Mouse (Mus musculus): Measurements from ENCODE around the gene Atxn2. TPM values are rescaled to one million over a fixed set of nuclear protein-coding genes. Genes with fewer than 3 reads are reported as not detected.

Atxn2 gene
- total and polyA plus RNA-seq, 3 experiments, result 7.7 to 58.4 (median 8.3) TPM

DNA sequence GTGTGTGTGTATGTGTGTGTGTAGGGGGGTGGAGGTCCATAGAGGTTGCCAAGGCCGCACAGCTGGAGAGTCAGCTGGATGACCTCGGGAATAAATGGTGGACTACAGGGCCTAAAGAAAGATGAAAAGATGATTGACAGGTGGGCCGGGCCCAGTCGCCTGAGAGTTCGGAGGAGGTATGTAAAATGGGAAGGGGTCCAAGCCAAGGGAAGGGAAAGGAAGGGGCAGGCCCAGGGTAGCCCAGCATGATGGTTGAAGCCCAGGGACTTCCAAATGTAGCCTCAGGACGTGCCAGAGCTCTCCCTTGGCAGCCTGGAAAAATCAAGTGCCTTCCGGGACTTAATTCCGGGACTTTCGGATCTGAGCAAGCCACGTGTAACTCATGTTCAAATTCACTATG is 143.6 kb downstream of the Atxn2 start:
- no peaks in the 10 kb centered on the region for H3K79me2 ChIP-seq (replicated peaks; ENCODE audit: control insufficient read depth, extremely low read depth, insufficient read depth, poor library complexity, severe bottlenecking)
- TF ChIP-seq NRF1 (IDR thresholded peaks at IDR 0.05; ENCODE audit: low read depth, low read length), result no peak
- TF ChIP-seq PAX5 (IDR thresholded peaks at IDR 0.05; ENCODE audit: low read length), result no peak
- no peak for TF ChIP-seq HCFC1 (IDR thresholded peaks at IDR 0.05; ENCODE audit: low read depth, low read length)
- no peak for TF ChIP-seq SMC3 (IDR thresholded peaks at IDR 0.05; ENCODE audit: low read depth, low read length)
- no peak for TF ChIP-seq ZNF384 (IDR thresholded peaks at IDR 0.05; ENCODE audit: low read depth, low read length)
- in situ Hi-C loops (cut with MboI; ENCODE audit: low pct_ligation_motif_present, low pct_unique_long_range_greater_than_20kb, low sequenced_read_pairs), result no loop called here
- no peak for DNase-seq (ENCODE audit: extremely low read depth)
- H3K27me3 ChIP-seq (replicated peaks), result peaks cover 23% of the 10 kb centered on the region
- no peak overlapping the region for H3K9ac ChIP-seq (ENCODE audit: insufficient read depth, low read depth)
- peaks cover 9% of the 10 kb centered on the region for H3K9me3 ChIP-seq (replicated peaks; ENCODE audit: low read length)
- no peak overlapping the region for H3K27ac ChIP-seq (ENCODE audit: insufficient read depth, low read depth)
- H3K4me3 ChIP-seq (replicated peaks in 1 of 3; ENCODE audit: low read depth in 2 of 3, low read length in 2 of 3, poor library complexity in 1 of 3), result no peak overlapping the region
- dilution Hi-C loops (cut with MboI; ENCODE audit: extremely low pct_ligation_motif_present, extremely low pct_unique_long_range_greater_than_20kb, low sequenced_read_pairs), result no loop called here
- no peak overlapping the region for H3K4me2 ChIP-seq (ENCODE audit: insufficient read depth, low read depth, poor library complexity, severe bottlenecking)
- peaks cover 9 to 23% of the 10 kb centered on the region in 2 experiments for H3K36me3 ChIP-seq (replicated peaks in 1 of 2; ENCODE audit: control insufficient read depth in 1 of 2, insufficient read depth in 1 of 2, low read length in 1 of 2)
- peaks cover 8 to 22% of the 10 kb centered on the region in 2 experiments for H3K4me1 ChIP-seq (ENCODE audit: control insufficient read depth in 1 of 2, insufficient read depth in 2 of 2)

DNA sequence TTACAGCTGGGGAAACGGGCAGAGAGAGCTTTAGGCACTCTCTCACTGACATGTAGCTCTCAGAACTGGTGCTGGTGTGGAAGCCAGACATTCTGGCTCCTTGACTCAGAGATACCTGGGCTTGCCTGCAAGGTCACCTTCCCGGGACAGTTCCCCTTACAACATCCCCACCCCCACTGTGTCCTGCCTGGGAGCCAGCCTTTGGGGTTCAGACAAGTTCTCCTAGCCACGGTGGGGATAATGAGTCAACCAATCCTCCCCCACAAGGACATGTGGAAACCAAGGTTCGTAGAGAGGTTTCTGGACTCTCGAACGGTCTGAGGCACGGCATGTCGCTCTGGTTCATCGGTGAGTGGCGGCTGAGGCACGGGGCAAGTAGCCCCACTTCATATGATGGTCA is 145.6 kb downstream of the Atxn2 start:
- Histone ChIP-seq H3K27ac (ENCODE audit: insufficient read depth, low read depth) (no peak overlapping the region), H3K79me2 (replicated peaks; ENCODE audit: control insufficient read depth, extremely low read depth, insufficient read depth, poor library complexity, severe bottlenecking) (no peaks in the 10 kb centered on the region), H3K9ac (ENCODE audit: insufficient read depth, low read depth) (no peak overlapping the region), H3K9me3 (replicated peaks; ENCODE audit: low read length) (peaks cover 9% of the 10 kb centered on the region), H3K4me1 (ENCODE audit: control insufficient read depth in 1 of 2, insufficient read depth in 2 of 2) (peaks cover 8 to 14% of the 10 kb centered on the region in 2 experiments), H3K4me2 (ENCODE audit: insufficient read depth, low read depth, poor library complexity, severe bottlenecking) (no peak overlapping the region), H3K4me3 (replicated peaks in 1 of 3; ENCODE audit: low read depth in 2 of 3, low read length in 2 of 3, poor library complexity in 1 of 3) (no peak overlapping the region), H3K36me3 (replicated peaks in 1 of 2; ENCODE audit: control insufficient read depth in 1 of 2, insufficient read depth in 1 of 2, low read length in 1 of 2) (peaks cover 9 to 21% of the 10 kb centered on the region in 2 experiments), H3K27me3 (replicated peaks) (peaks cover 36% of the 10 kb centered on the region)
- DNase-seq (ENCODE audit: extremely low read depth), result no peak
- in situ Hi-C loops (cut with MboI; ENCODE audit: low pct_ligation_motif_present, low pct_unique_long_range_greater_than_20kb, low sequenced_read_pairs) (no loop called here), dilution Hi-C loops (cut with MboI; ENCODE audit: extremely low pct_ligation_motif_present, extremely low pct_unique_long_range_greater_than_20kb, low sequenced_read_pairs) (no loop called here)
- TF ChIP-seq USF2 (conservative IDR thresholded peaks at IDR 0.05; ENCODE audit: low read depth, low read length), result no peak
- TF ChIP-seq EP300 (IDR thresholded peaks at IDR 0.05; ENCODE audit: low read length), result no peak
- no peak for TF ChIP-seq POLR2AphosphoS2 (IDR thresholded peaks at IDR 0.05; ENCODE audit: low read depth, low read length)
- TF ChIP-seq JUND (conservative IDR thresholded peaks at IDR 0.05; ENCODE audit: low read depth, low read length), result no peak
- no peak for TF ChIP-seq HCFC1 (IDR thresholded peaks at IDR 0.05; ENCODE audit: low read depth, low read length)
- TF ChIP-seq E2F4 (IDR thresholded peaks at IDR 0.05; ENCODE audit: insufficient replicate concordance, low read depth, low read length), result no peak
- no peak for TF ChIP-seq MAZ (IDR thresholded peaks at IDR 0.05; ENCODE audit: low read depth, low read length)
- no peak for TF ChIP-seq MXI1 (IDR thresholded peaks at IDR 0.05; ENCODE audit: low read depth, low read length)
- no peak for TF ChIP-seq SIN3A (IDR thresholded peaks at IDR 0.05; ENCODE audit: low read length)
- TF ChIP-seq CHD2 (IDR thresholded peaks at IDR 0.05; ENCODE audit: low read length), result no peak

DNA sequence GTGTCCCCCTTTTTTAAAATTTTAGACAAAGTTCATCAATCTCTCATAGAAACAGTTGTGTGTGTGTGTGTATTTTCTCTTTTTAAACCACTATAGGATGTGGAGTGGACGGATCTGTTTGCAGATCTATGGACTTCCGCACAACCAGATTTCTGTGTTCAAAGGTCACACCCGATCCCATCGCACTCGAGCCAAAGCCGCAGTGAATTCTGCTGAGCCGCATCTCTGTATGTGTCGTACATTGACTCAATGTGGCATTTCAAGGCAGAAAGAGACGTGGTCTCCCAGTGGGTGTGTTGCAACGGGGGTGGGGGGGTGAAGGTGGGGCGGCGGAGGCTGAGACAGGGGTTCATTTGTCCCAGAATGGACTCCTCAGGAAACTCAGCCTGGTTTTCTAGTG is 147.3 kb downstream of the Atxn2 start:
- Histone ChIP-seq H3K79me2 (replicated peaks; ENCODE audit: control insufficient read depth, extremely low read depth, insufficient read depth, poor library complexity, severe bottlenecking) (no peaks in the 10 kb centered on the region), H3K27ac (ENCODE audit: insufficient read depth, low read depth) (no peak overlapping the region), H3K27me3 (replicated peaks) (peaks cover 38% of the 10 kb centered on the region), H3K4me1 (ENCODE audit: control insufficient read depth in 1 of 2, insufficient read depth in 2 of 2) (peaks cover 8 to 10% of the 10 kb centered on the region in 2 experiments), H3K9me3 (replicated peaks; ENCODE audit: low read length) (peaks cover 9% of the 10 kb centered on the region), H3K9ac (ENCODE audit: insufficient read depth, low read depth) (no peak overlapping the region), H3K4me2 (ENCODE audit: insufficient read depth, low read depth, poor library complexity, severe bottlenecking) (no peak overlapping the region), H3K36me3 (replicated peaks in 1 of 2; ENCODE audit: control insufficient read depth in 1 of 2, insufficient read depth in 1 of 2, low read length in 1 of 2) (peaks cover 0 to 4% of the 10 kb centered on the region in 2 experiments), H3K4me3 (replicated peaks in 1 of 3; ENCODE audit: low read depth in 2 of 3, low read length in 2 of 3, poor library complexity in 1 of 3) (no peak overlapping the region)
- dilution Hi-C loops (cut with MboI; ENCODE audit: extremely low pct_ligation_motif_present, extremely low pct_unique_long_range_greater_than_20kb, low sequenced_read_pairs), result no loop called here
- in situ Hi-C loops (cut with MboI; ENCODE audit: low pct_ligation_motif_present, low pct_unique_long_range_greater_than_20kb, low sequenced_read_pairs), result no loop called here
- no peak for TF ChIP-seq ZKSCAN1 (IDR thresholded peaks at IDR 0.05; ENCODE audit: borderline replicate concordance, low read depth, low read length)
- no peak for TF ChIP-seq RAD21 (IDR thresholded peaks at IDR 0.05; ENCODE audit: low read depth, low read length)
- TF ChIP-seq TCF12 (IDR thresholded peaks at IDR 0.05; ENCODE audit: low read depth, low read length), result no peak
- TF ChIP-seq CTCF (conservative IDR thresholded peaks at IDR 0.05 in 1 of 2, IDR thresholded peaks at IDR 0.05 in 1 of 2; ENCODE audit: low read depth in 2 of 2, low read length in 2 of 2), result no peak
- TF ChIP-seq ETS1 (conservative IDR thresholded peaks at IDR 0.05; ENCODE audit: low read depth, low read length), result no peak
- no peak for TF ChIP-seq HCFC1 (IDR thresholded peaks at IDR 0.05; ENCODE audit: low read depth, low read length)
- TF ChIP-seq USF2 (conservative IDR thresholded peaks at IDR 0.05; ENCODE audit: low read depth, low read length), result no peak
- no peak for TF ChIP-seq MEF2A (IDR thresholded peaks at IDR 0.05; ENCODE audit: borderline replicate concordance, low read depth, low read length)
- no peak for TF ChIP-seq ZC3H11A (IDR thresholded peaks at IDR 0.05; ENCODE audit: low read depth, low read length)
- TF ChIP-seq SMC3 (IDR thresholded peaks at IDR 0.05; ENCODE audit: low read depth, low read length), result no peak
- no peak for TF ChIP-seq CHD1 (IDR thresholded peaks at IDR 0.05; ENCODE audit: low read depth, low read length)
- TF ChIP-seq POLR2AphosphoS2 (IDR thresholded peaks at IDR 0.05; ENCODE audit: low read depth, low read length), result no peak
- no peak for TF ChIP-seq TBP (conservative IDR thresholded peaks at IDR 0.05; ENCODE audit: low read depth, low read length)
- TF ChIP-seq SIN3A (IDR thresholded peaks at IDR 0.05; ENCODE audit: low read length), result no peak
- no peak for TF ChIP-seq USF1 (IDR thresholded peaks at IDR 0.05; ENCODE audit: low read depth, low read length)
- no peak for TF ChIP-seq MAFK (IDR thresholded peaks at IDR 0.05; ENCODE audit: insufficient replicate concordance, low read length)
- no peak for DNase-seq (ENCODE audit: extremely low read depth)

Data from CH12.LX (cell line).